Mouse (Mus musculus): Measurements from ENCODE around the gene Rgs6. TPM values are rescaled to one million over a fixed set of nuclear protein-coding genes. Genes with fewer than 3 reads are reported as not detected.
A peak's percentile ranks its signal among the peaks of the same experiment; 100 is the strongest.

The Rgs6 gene
- total and polyA plus RNA-seq, 3 experiments: 7.3 to 12.6 (median 10.2) TPM

DNA sequence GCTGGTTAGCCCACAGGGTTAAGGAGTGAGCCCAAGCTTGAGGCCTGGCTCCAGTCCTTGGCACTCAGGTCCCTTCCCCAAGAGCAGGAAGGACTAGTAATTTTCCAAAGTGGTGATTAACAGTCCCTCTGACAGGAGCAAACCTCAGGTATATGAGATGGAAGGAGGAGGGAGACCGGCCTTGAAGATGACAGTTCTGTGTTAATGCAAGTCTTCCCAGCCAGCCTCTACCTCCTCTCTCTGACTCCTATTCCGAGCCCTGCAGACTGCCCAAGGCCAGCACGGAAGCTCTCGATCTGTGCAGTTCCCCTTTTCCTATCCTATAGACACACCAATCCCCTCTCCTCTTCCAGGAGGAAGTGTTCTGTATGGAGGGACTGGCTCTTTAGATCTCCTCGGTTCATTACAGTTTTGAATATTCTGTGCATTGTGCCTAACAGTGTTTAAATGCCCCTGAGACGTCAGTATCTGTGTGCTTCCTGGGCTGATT, 485.8 kb downstream of the Rgs6 start:
- Histone ChIP-seq H3K27ac (peak overlapping the region; percentile 38; the same call in 1 of the 2 replicates), H3K4me1 (ENCODE audit: control insufficient read depth, insufficient read depth, low read length) (peaks cover 6% of the 10 kb centered on the region), H3K27me3 (ENCODE audit: control insufficient read depth, insufficient read depth, low read length) (no peaks in the 10 kb centered on the region), H3K4me3 (no peak overlapping the region), H3K36me3 (ENCODE audit: control insufficient read depth, insufficient read depth, low read length) (no peaks in the 10 kb centered on the region), H3K79me2 (replicated peaks; ENCODE audit: control insufficient read depth, insufficient read depth, low read length) (no peaks in the 10 kb centered on the region), H3K9ac (ENCODE audit: low read depth, low read length) (no peak overlapping the region)
- DNase-seq: no peak
- TF ChIP-seq EP300 (IDR thresholded peaks at IDR 0.05; ENCODE audit: insufficient read depth, low read depth, low read length): no peak
- no peak for TF ChIP-seq POLR2A (IDR thresholded peaks at IDR 0.05; ENCODE audit: insufficient read depth, low read depth, low read length)
- TF ChIP-seq CTCF (IDR thresholded peaks at IDR 0.05): no peak
- 75% methylated on average over 6 of the region's 6 CpGs for WGBS
- intact Hi-C loops (cut with DNase I): loop anchor here (2.0 to 5.0 kb wide), 3 partner anchors 37 to 428 kb away; no protein-coding TSS in a partner anchor

GRCm38 (mm10) chr12:83076179-83076578, 488.1 kb downstream of the Rgs6 start:
- Histone ChIP-seq H3K4me3 (no peak overlapping the region), H3K27me3 (ENCODE audit: control insufficient read depth, insufficient read depth, low read length) (no peaks in the 10 kb centered on the region), H3K9ac (ENCODE audit: low read depth, low read length) (no peak overlapping the region), H3K36me3 (ENCODE audit: control insufficient read depth, insufficient read depth, low read length) (no peaks in the 10 kb centered on the region), H3K27ac (no peak overlapping the region), H3K4me1 (ENCODE audit: control insufficient read depth, insufficient read depth, low read length) (peaks cover 6% of the 10 kb centered on the region), H3K79me2 (replicated peaks; ENCODE audit: control insufficient read depth, insufficient read depth, low read length) (no peaks in the 10 kb centered on the region)
- DNase-seq: no peak
- TF ChIP-seq POLR2A (IDR thresholded peaks at IDR 0.05; ENCODE audit: insufficient read depth, low read depth, low read length) (no peak), EP300 (IDR thresholded peaks at IDR 0.05; ENCODE audit: insufficient read depth, low read depth, low read length) (no peak), CTCF (IDR thresholded peaks at IDR 0.05) (no peak)
- 84% methylated on average over 3 of the region's 3 CpGs for WGBS
- intact Hi-C loops (cut with DNase I): no loop called here

- WGBS: 78% methylated on average over 2 of the region's 2 CpGs
- intact Hi-C loops (cut with DNase I): no loop called here
Observed at GRCm38 (mm10) chr12:83077486-83077885, 489.4 kb downstream of the Rgs6 start.

GRCm38 (mm10) chr12:83083427-83083826, 495.3 kb downstream of the Rgs6 start:
- WGBS: 92% methylated on average over 3 of the region's 4 CpGs
- peaks cover 4% of the 10 kb centered on the region for H3K4me1 ChIP-seq (ENCODE audit: control insufficient read depth, insufficient read depth, low read length)
- intact Hi-C loops (cut with DNase I): no loop called here
- DNase-seq: no peak
- H3K9ac ChIP-seq (ENCODE audit: low read depth, low read length): no peak overlapping the region
- H3K79me2 ChIP-seq (replicated peaks; ENCODE audit: control insufficient read depth, insufficient read depth, low read length): no peaks in the 10 kb centered on the region
- H3K4me3 ChIP-seq: no peak overlapping the region
- TF ChIP-seq POLR2A (IDR thresholded peaks at IDR 0.05; ENCODE audit: insufficient read depth, low read depth, low read length): no peak
- no peak for TF ChIP-seq EP300 (IDR thresholded peaks at IDR 0.05; ENCODE audit: insufficient read depth, low read depth, low read length)
- TF ChIP-seq CTCF (IDR thresholded peaks at IDR 0.05): no peak
- no peak overlapping the region for H3K27ac ChIP-seq
- H3K27me3 ChIP-seq (ENCODE audit: control insufficient read depth, insufficient read depth, low read length): no peaks in the 10 kb centered on the region
- no peaks in the 10 kb centered on the region for H3K36me3 ChIP-seq (ENCODE audit: control insufficient read depth, insufficient read depth, low read length)

More at GRCm38 (mm10) chr12:83077486-83077885, 489.4 kb downstream of the Rgs6 start:
- Histone ChIP-seq H3K27ac (no peak overlapping the region), H3K9ac (ENCODE audit: low read depth, low read length) (no peak overlapping the region), H3K36me3 (ENCODE audit: control insufficient read depth, insufficient read depth, low read length) (no peaks in the 10 kb centered on the region), H3K79me2 (replicated peaks; ENCODE audit: control insufficient read depth, insufficient read depth, low read length) (no peaks in the 10 kb centered on the region), H3K27me3 (ENCODE audit: control insufficient read depth, insufficient read depth, low read length) (no peaks in the 10 kb centered on the region), H3K4me3 (no peak overlapping the region), H3K4me1 (ENCODE audit: control insufficient read depth, insufficient read depth, low read length) (peaks cover 3% of the 10 kb centered on the region)
- TF ChIP-seq POLR2A (IDR thresholded peaks at IDR 0.05; ENCODE audit: insufficient read depth, low read depth, low read length) (no peak), CTCF (IDR thresholded peaks at IDR 0.05) (no peak), EP300 (IDR thresholded peaks at IDR 0.05; ENCODE audit: insufficient read depth, low read depth, low read length) (no peak)
- DNase-seq: no peak

DNA sequence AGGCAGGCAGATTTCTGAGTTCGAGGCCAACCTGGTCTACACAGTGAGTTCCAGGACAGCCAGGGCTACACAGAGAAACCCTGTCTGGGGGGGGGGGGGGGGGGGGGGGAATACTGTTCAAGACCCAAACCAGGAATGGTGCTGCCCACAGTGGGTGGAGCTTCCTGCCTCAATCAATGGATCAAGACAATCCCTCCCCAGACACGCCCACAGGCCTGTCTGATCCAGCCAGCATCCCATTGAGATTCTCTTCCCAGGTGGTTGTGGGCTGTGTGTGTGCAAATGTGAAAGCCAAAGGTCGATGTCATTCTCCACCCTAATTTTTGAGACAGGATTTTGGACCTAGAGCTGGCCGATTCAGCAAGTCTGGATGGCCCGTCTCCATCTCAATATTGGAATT, 496.5 kb downstream of the Rgs6 start:
- intact Hi-C loops (cut with DNase I): no loop called here
- no peak for TF ChIP-seq POLR2A (IDR thresholded peaks at IDR 0.05; ENCODE audit: insufficient read depth, low read depth, low read length)
- no peak for TF ChIP-seq CTCF (IDR thresholded peaks at IDR 0.05)
- no peak for TF ChIP-seq EP300 (IDR thresholded peaks at IDR 0.05; ENCODE audit: insufficient read depth, low read depth, low read length)
- Histone ChIP-seq H3K4me3 (no peak overlapping the region), H3K9ac (ENCODE audit: low read depth, low read length) (no peak overlapping the region), H3K27me3 (ENCODE audit: control insufficient read depth, insufficient read depth, low read length) (no peaks in the 10 kb centered on the region), H3K36me3 (ENCODE audit: control insufficient read depth, insufficient read depth, low read length) (no peaks in the 10 kb centered on the region), H3K27ac (no peak overlapping the region), H3K79me2 (replicated peaks; ENCODE audit: control insufficient read depth, insufficient read depth, low read length) (no peaks in the 10 kb centered on the region), H3K4me1 (ENCODE audit: control insufficient read depth, insufficient read depth, low read length) (peaks cover 4% of the 10 kb centered on the region)
- WGBS: 92% methylated on average over 5 of the region's 5 CpGs
- DNase-seq: no peak

DNA sequence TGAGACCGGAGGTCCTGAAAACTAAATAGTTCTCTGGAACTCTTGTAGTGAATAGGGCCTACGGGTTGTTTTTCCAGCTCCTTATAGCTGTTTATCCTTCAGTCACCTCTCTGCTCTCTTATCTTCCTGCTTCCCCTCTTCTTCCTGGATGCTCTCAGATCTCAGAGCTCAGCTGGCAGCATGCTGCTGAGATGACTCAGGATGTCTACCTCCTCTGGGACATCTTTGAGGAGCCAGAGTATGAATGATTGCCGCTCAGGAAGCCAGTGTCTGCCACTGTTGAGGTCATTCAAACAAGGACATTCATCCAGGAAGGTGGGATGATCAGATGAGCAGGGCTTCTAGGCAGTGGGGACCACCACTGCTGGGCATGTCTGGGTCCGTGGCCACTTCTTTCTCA, 498.9 kb downstream of the Rgs6 start:
- WGBS: 38% methylated on average over 4 of the region's 4 CpGs
- TF ChIP-seq CTCF (IDR thresholded peaks at IDR 0.05) (no peak), POLR2A (IDR thresholded peaks at IDR 0.05; ENCODE audit: insufficient read depth, low read depth, low read length) (no peak), EP300 (IDR thresholded peaks at IDR 0.05; ENCODE audit: insufficient read depth, low read depth, low read length) (no peak)
- no peaks in the 10 kb centered on the region for H3K79me2 ChIP-seq (replicated peaks; ENCODE audit: control insufficient read depth, insufficient read depth, low read length)
- H3K36me3 ChIP-seq (ENCODE audit: control insufficient read depth, insufficient read depth, low read length): no peaks in the 10 kb centered on the region
- no peak for DNase-seq
- H3K4me1 ChIP-seq (ENCODE audit: control insufficient read depth, insufficient read depth, low read length): peaks cover 4% of the 10 kb centered on the region
- H3K27me3 ChIP-seq (ENCODE audit: control insufficient read depth, insufficient read depth, low read length): no peaks in the 10 kb centered on the region
- intact Hi-C loops (cut with DNase I): no loop called here
- H3K27ac ChIP-seq: no peak overlapping the region; the same call in 1 of the 2 replicates
- no peak overlapping the region for H3K4me3 ChIP-seq
- no peak overlapping the region for H3K9ac ChIP-seq (ENCODE audit: low read depth, low read length)

All from heart, adult 2 months (tissue).